Mouse (Mus musculus): Measurements from ENCODE around the gene Plekhh2. TPM values are rescaled to one million over a fixed set of nuclear protein-coding genes. Genes with fewer than 3 reads are reported as not detected.
A peak's percentile ranks its signal among the peaks of the same experiment; 100 is the strongest.

The Plekhh2 gene
- total and polyA plus RNA-seq, 3 experiments = 1.4 to 2.0 (median 1.7) TPM

GRCm38 (mm10) chr17:84480464-84481355, 31.0 kb upstream of the Plekhh2 start:
- H3K27me3 ChIP-seq (ENCODE audit: control insufficient read depth, insufficient read depth, low read length) = no peaks in the 10 kb centered on the region
- H3K4me1 ChIP-seq (ENCODE audit: control insufficient read depth, insufficient read depth, low read length) = no peaks in the 10 kb centered on the region; the same call in 1 of the 2 replicates
- WGBS = 53% methylated on average over 15 of the region's 15 CpGs
- peak in 1 of 2 experiments; percentile 13 for DNase-seq
- intact Hi-C loops (cut with DNase I) = loop anchor here (1.0 to 2.0 kb wide), 2 partner anchors 62 to 608 kb away; no protein-coding TSS in a partner anchor
- no peak overlapping the region for H3K4me3 ChIP-seq
- H3K27ac ChIP-seq = no peak overlapping the region
- H3K36me3 ChIP-seq (ENCODE audit: control insufficient read depth, insufficient read depth, low read length) = no peaks in the 10 kb centered on the region
- no peak overlapping the region for H3K9ac ChIP-seq (ENCODE audit: low read depth, low read length)
- TF ChIP-seq POLR2A (IDR thresholded peaks at IDR 0.05; ENCODE audit: insufficient read depth, low read depth, low read length) (no peak), CTCF (IDR thresholded peaks at IDR 0.05) (peak; percentile 80), EP300 (IDR thresholded peaks at IDR 0.05; ENCODE audit: insufficient read depth, low read depth, low read length) (no peak)
- H3K79me2 ChIP-seq (replicated peaks; ENCODE audit: control insufficient read depth, insufficient read depth, low read length) = no peaks in the 10 kb centered on the region

GRCm38 (mm10) chr17:84482831-84483230, 28.9 kb upstream of the Plekhh2 start:
- Histone ChIP-seq H3K79me2 (replicated peaks; ENCODE audit: control insufficient read depth, insufficient read depth, low read length) (no peaks in the 10 kb centered on the region), H3K9ac (ENCODE audit: low read depth, low read length) (no peak overlapping the region), H3K4me3 (no peak overlapping the region), H3K27ac (no peak overlapping the region), H3K27me3 (ENCODE audit: control insufficient read depth, insufficient read depth, low read length) (no peaks in the 10 kb centered on the region), H3K36me3 (ENCODE audit: control insufficient read depth, insufficient read depth, low read length) (no peaks in the 10 kb centered on the region), H3K4me1 (ENCODE audit: control insufficient read depth, insufficient read depth, low read length) (no peaks in the 10 kb centered on the region; the same call in 1 of the 2 replicates)
- WGBS = 83% methylated on average over 3 of the region's 3 CpGs
- TF ChIP-seq CTCF (IDR thresholded peaks at IDR 0.05) (no peak), POLR2A (IDR thresholded peaks at IDR 0.05; ENCODE audit: insufficient read depth, low read depth, low read length) (no peak), EP300 (IDR thresholded peaks at IDR 0.05; ENCODE audit: insufficient read depth, low read depth, low read length) (no peak)
- no peak for DNase-seq
- intact Hi-C loops (cut with DNase I) = no loop called here

GRCm38 (mm10) chr17:84483673-84484320, 27.9 kb upstream of the Plekhh2 start:
- TF ChIP-seq POLR2A (IDR thresholded peaks at IDR 0.05; ENCODE audit: insufficient read depth, low read depth, low read length) (no peak), EP300 (IDR thresholded peaks at IDR 0.05; ENCODE audit: insufficient read depth, low read depth, low read length) (no peak), CTCF (IDR thresholded peaks at IDR 0.05) (no peak)
- WGBS = 57% methylated on average over 6 of the region's 6 CpGs

GRCm38 (mm10) chr17:84487415-84487814, 24.3 kb upstream of the Plekhh2 start:
- WGBS = 62% methylated on average over 2 of the region's 2 CpGs
- TF ChIP-seq CTCF (IDR thresholded peaks at IDR 0.05) (no peak), EP300 (IDR thresholded peaks at IDR 0.05; ENCODE audit: insufficient read depth, low read depth, low read length) (no peak), POLR2A (IDR thresholded peaks at IDR 0.05; ENCODE audit: insufficient read depth, low read depth, low read length) (no peak)
- DNase-seq = no peak
- H3K27me3 ChIP-seq (ENCODE audit: control insufficient read depth, insufficient read depth, low read length) = no peaks in the 10 kb centered on the region
- H3K36me3 ChIP-seq (ENCODE audit: control insufficient read depth, insufficient read depth, low read length) = no peaks in the 10 kb centered on the region
- no peak overlapping the region for H3K9ac ChIP-seq (ENCODE audit: low read depth, low read length)
- no peaks in the 10 kb centered on the region for H3K79me2 ChIP-seq (replicated peaks; ENCODE audit: control insufficient read depth, insufficient read depth, low read length)
- H3K4me3 ChIP-seq = no peak overlapping the region
- no peaks in the 10 kb centered on the region for H3K4me1 ChIP-seq (ENCODE audit: control insufficient read depth, insufficient read depth, low read length)
- intact Hi-C loops (cut with DNase I) = no loop called here
- no peak overlapping the region for H3K27ac ChIP-seq

More at GRCm38 (mm10) chr17:84483673-84484320, 27.9 kb upstream of the Plekhh2 start:
- Histone ChIP-seq H3K9ac (ENCODE audit: low read depth, low read length) (no peak overlapping the region), H3K27ac (no peak overlapping the region), H3K27me3 (ENCODE audit: control insufficient read depth, insufficient read depth, low read length) (no peaks in the 10 kb centered on the region), H3K79me2 (replicated peaks; ENCODE audit: control insufficient read depth, insufficient read depth, low read length) (no peaks in the 10 kb centered on the region), H3K4me3 (no peak overlapping the region), H3K4me1 (ENCODE audit: control insufficient read depth, insufficient read depth, low read length) (no peaks in the 10 kb centered on the region; the same call in 1 of the 2 replicates), H3K36me3 (ENCODE audit: control insufficient read depth, insufficient read depth, low read length) (no peaks in the 10 kb centered on the region)
- DNase-seq = no peak
- intact Hi-C loops (cut with DNase I) = no loop called here

- H3K4me3 ChIP-seq = no peak overlapping the region
- intact Hi-C loops (cut with DNase I) = no loop called here
- no peaks in the 10 kb centered on the region for H3K36me3 ChIP-seq (ENCODE audit: control insufficient read depth, insufficient read depth, low read length)
- no peaks in the 10 kb centered on the region for H3K79me2 ChIP-seq (replicated peaks; ENCODE audit: control insufficient read depth, insufficient read depth, low read length)
- no peak for DNase-seq
- no peak overlapping the region for H3K9ac ChIP-seq (ENCODE audit: low read depth, low read length)
- H3K27me3 ChIP-seq (ENCODE audit: control insufficient read depth, insufficient read depth, low read length) = no peaks in the 10 kb centered on the region
- 32% methylated on average over 5 of the region's 5 CpGs for WGBS
- H3K4me1 ChIP-seq (ENCODE audit: control insufficient read depth, insufficient read depth, low read length) = no peaks in the 10 kb centered on the region
- TF ChIP-seq POLR2A (IDR thresholded peaks at IDR 0.05; ENCODE audit: insufficient read depth, low read depth, low read length) = no peak
- no peak for TF ChIP-seq CTCF (IDR thresholded peaks at IDR 0.05)
- no peak for TF ChIP-seq EP300 (IDR thresholded peaks at IDR 0.05; ENCODE audit: insufficient read depth, low read depth, low read length)
- H3K27ac ChIP-seq = no peak overlapping the region
Observed at GRCm38 (mm10) chr17:84492255-84492880, 19.3 kb upstream of the Plekhh2 start.

Data from heart, adult 2 months (tissue).